Mouse (Mus musculus): Measurements from ENCODE around the gene Slc25a47. TPM values are rescaled to one million over a fixed set of nuclear protein-coding genes. Genes with fewer than 3 reads are reported as not detected.

The Slc25a47 gene
- polyA plus RNA-seq, 1 experiment from 2014 or later: 9.8 TPM

GRCm38 (mm10) chr12:108887077-108887476 lies 51.2 kb downstream of the Slc25a47 start:
- no peaks in the 10 kb centered on the region for H3K27me3 ChIP-seq (replicated peaks; ENCODE audit: control insufficient read depth, insufficient read depth, low read length)
- H3K27ac ChIP-seq (replicated peaks; ENCODE audit: low read depth, low read length): no peak overlapping the region
- ATAC-seq (ENCODE audit: low read depth) (no peak), DNase-seq (ENCODE audit: low spot score) (no peak)
- no peak overlapping the region for H3K4me3 ChIP-seq (ENCODE audit: low read depth, low read length)
- H3K4me2 ChIP-seq (ENCODE audit: low read depth, low read length): no peak overlapping the region
- H3K9me3 ChIP-seq (ENCODE audit: control insufficient read depth, low read length): no peaks in the 10 kb centered on the region
- H3K4me1 ChIP-seq (ENCODE audit: control insufficient read depth, insufficient read depth, low read length): no peaks in the 10 kb centered on the region
- no peak overlapping the region for H3K9ac ChIP-seq (ENCODE audit: low read depth, low read length)
- WGBS: 87% methylated on average over 4 of the region's 4 CpGs
- peaks cover 69% of the 10 kb centered on the region for H3K36me3 ChIP-seq (ENCODE audit: control insufficient read depth, insufficient read depth, low read length)

DNA sequence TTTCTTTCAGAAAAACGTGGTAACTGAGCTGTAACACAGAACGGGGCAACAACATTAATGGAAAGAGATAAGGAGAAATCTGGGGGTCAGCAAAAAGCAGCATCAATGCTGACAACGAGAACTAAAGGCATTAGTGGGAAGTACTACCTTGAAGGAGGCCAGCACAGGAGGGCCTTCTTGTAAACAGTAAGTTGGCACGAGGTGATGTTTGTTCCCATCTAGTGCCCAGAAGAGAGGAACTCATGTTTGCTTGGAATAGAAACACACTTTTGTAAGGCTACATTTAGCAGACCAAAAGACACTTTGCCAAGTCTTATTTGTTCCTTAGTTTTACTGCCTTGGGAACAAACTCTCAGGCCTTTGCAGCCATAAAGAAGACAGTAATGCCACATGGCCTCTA lies 52.8 kb downstream of the Slc25a47 start:
- 90% methylated on average over 4 of the region's 4 CpGs for WGBS
- DNase-seq (ENCODE audit: low spot score) (no peak), ATAC-seq (ENCODE audit: low read depth) (no peak)
- Histone ChIP-seq H3K27ac (replicated peaks; ENCODE audit: low read depth, low read length) (no peak overlapping the region), H3K4me3 (ENCODE audit: low read depth, low read length) (no peak overlapping the region), H3K4me2 (ENCODE audit: low read depth, low read length) (no peak overlapping the region), H3K9me3 (ENCODE audit: control insufficient read depth, low read length) (no peaks in the 10 kb centered on the region), H3K27me3 (replicated peaks; ENCODE audit: control insufficient read depth, insufficient read depth, low read length) (no peaks in the 10 kb centered on the region), H3K4me1 (ENCODE audit: control insufficient read depth, insufficient read depth, low read length) (peaks cover 9% of the 10 kb centered on the region; the same call in 1 of the 2 replicates), H3K36me3 (ENCODE audit: control insufficient read depth, insufficient read depth, low read length) (peaks cover 55% of the 10 kb centered on the region), H3K9ac (ENCODE audit: low read depth, low read length) (no peak overlapping the region)

DNA sequence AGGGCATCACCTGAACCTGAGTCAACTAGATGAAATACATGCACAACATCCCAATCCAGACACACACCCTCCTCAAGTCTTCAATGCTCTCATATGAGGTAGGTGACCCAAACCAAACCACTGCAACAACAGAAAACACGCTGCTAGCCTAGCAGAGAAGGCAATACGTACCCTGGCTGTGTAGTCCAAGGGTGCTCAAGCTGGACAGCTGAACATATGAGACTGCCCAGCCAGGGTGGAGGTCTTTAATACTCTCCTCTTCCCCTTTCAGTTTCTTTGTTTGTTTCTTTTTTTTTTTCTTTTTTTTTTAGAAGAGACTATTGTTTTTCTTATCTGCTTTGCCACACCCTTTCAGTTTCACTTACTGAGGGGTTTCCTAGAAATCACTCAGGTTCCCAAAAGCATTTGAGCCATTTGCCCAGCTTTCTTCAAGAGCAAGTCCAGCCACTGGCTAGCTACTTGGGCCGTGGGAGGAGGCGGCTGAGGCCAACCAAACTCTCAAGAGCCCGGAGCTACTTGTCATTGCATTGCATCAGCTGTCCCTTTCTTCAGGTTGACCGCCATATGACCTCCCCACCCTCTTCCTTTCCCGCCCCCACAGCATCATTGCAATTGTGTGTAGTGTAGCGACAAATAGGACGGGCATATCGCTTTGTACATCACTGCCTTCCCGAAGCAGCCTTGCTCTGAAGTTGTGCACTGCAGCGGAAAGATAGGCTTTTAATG lies 57.3 kb downstream of the Slc25a47 start, which contains the start of gene Wdr25:
Gene Wdr25 (plus strand): TSS at position 643 of the 726 bp plus-strand sequence.
- Histone ChIP-seq H3K36me3 (ENCODE audit: control insufficient read depth, insufficient read depth, low read length) (peaks cover 17% of the 10 kb centered on the region), H3K27me3 (replicated peaks; ENCODE audit: control insufficient read depth, insufficient read depth, low read length) (no peaks in the 10 kb centered on the region), H3K4me3 (ENCODE audit: low read depth, low read length) (peak within 1 kb of the TSS; percentile 82), H3K4me2 (ENCODE audit: low read depth, low read length) (peak within 1 kb of the TSS; percentile 87), H3K27ac (replicated peaks; ENCODE audit: low read depth, low read length) (no peak within 1 kb of the TSS; the same call in 1 of the 2 replicates), H3K9ac (ENCODE audit: low read depth, low read length) (peak within 1 kb of the TSS; percentile 80), H3K4me1 (ENCODE audit: control insufficient read depth, insufficient read depth, low read length) (peaks cover 9% of the 10 kb centered on the region; the same call in 1 of the 2 replicates), H3K9me3 (ENCODE audit: control insufficient read depth, low read length) (no peaks in the 10 kb centered on the region)
- WGBS: 22% methylated on average over 12 of the region's 12 CpGs
- DNase-seq (ENCODE audit: low spot score): no peak
- ATAC-seq (ENCODE audit: low read depth): no peak

DNA sequence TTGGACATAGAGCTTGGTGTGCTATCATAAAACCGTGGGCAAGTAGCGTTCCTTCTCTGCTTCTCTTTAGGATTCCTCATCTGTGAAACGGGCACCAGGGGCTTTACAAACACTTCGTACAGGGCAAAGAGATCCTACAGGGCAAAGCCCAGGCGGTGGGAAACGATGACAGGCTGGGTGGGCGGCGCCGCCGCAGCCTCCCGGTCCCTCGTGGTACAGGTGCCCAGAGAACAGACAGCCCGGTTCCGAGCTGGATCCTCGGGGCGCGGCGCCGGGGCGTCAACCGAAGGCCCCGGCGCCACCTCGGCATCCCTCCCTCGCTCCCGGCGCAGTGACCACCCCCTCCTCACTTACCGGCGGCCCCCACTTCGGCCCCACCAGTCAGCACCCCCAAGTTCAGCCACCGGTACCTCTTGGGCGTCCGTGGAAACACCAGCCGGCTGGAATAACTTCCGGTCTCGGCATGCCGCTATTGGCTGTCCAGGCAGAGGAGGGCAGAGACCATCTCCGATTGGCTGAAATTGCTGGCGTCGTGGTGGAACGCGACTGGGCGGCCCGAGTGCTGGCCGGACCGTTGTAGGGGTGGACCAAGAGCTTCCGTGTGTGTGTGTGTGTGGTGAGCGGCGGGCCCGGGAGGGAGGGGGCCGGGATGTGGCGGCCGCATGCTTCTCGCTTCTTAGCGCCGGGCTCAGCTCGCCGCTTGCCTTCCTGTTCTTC lies 58.0 kb downstream of the Slc25a47 start, which contains the start of gene Wars:
Gene Wars (minus strand): TSS at position 460 of the 717 bp plus-strand sequence.
- H3K4me3 ChIP-seq (ENCODE audit: low read depth, low read length): peak within 1 kb of the TSS; percentile 82
- peaks cover 9% of the 10 kb centered on the region; the same call in 1 of the 2 replicates for H3K4me1 ChIP-seq (ENCODE audit: control insufficient read depth, insufficient read depth, low read length)
- ATAC-seq (ENCODE audit: low read depth) (peak; percentile 100), DNase-seq (ENCODE audit: low spot score) (peak; percentile 98)
- no peaks in the 10 kb centered on the region for H3K27me3 ChIP-seq (replicated peaks; ENCODE audit: control insufficient read depth, insufficient read depth, low read length)
- H3K9me3 ChIP-seq (ENCODE audit: control insufficient read depth, low read length): no peaks in the 10 kb centered on the region
- H3K9ac ChIP-seq (ENCODE audit: low read depth, low read length): peak within 1 kb of the TSS; percentile 80
- WGBS: under 1% methylated on average over 35 of the region's 58 CpGs
- peaks cover 14% of the 10 kb centered on the region; the same call in 1 of the 2 replicates for H3K36me3 ChIP-seq (ENCODE audit: control insufficient read depth, insufficient read depth, low read length)
- peak within 1 kb of the TSS; percentile 87 for H3K4me2 ChIP-seq (ENCODE audit: low read depth, low read length)
- no peak within 1 kb of the TSS; the same call in 1 of the 2 replicates for H3K27ac ChIP-seq (replicated peaks; ENCODE audit: low read depth, low read length)

DNA sequence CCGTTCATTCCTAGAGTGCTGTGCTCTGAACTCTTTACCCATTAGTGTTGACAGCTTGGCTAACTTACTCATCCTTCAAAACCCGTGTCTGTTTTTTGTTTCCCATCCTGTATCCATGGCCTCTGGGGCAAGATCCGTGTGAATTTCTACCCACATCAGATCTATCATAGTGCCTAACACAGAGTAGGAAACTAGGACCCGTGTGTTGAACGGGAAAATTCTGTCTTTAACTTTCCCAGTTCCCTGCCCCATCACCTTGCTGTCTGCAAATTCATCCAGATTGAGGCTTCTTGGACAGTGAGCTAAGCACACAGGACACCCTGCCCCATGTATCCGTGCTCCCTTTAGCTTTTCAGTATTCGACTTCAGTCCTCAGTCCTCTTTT lies 58.6 kb downstream of the Slc25a47 start:
- no peak overlapping the region; the same call in 1 of the 2 replicates for H3K27ac ChIP-seq (replicated peaks; ENCODE audit: low read depth, low read length)

DNA sequence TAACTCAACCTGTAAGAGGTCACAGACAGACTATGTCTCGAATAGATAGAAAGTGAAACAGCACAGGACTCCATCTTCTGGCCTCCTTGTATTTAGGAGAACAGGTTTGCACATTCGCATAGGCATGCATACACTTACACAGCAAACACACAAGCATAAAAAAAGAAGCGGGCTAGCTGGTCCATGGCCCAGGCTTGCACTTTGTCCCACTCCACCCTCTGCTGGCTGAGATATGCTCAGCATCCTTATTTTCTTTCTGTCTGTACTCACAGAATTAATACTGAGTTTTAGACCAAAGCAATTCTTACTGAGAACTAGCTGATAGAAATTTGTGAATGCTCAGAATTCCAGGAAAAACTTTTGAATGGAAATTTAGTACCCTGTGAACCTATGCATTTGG lies 60.2 kb downstream of the Slc25a47 start:
- ATAC-seq (ENCODE audit: low read depth) (no peak), DNase-seq (ENCODE audit: low spot score) (no peak)
- no peaks in the 10 kb centered on the region for H3K27me3 ChIP-seq (replicated peaks; ENCODE audit: control insufficient read depth, insufficient read depth, low read length)
- peaks cover 3% of the 10 kb centered on the region; the same call in 1 of the 2 replicates for H3K36me3 ChIP-seq (ENCODE audit: control insufficient read depth, insufficient read depth, low read length)
- no peak overlapping the region for H3K9ac ChIP-seq (ENCODE audit: low read depth, low read length)
- H3K9me3 ChIP-seq (ENCODE audit: control insufficient read depth, low read length): no peaks in the 10 kb centered on the region
- no peak overlapping the region for H3K4me2 ChIP-seq (ENCODE audit: low read depth, low read length)
- H3K27ac ChIP-seq (replicated peaks; ENCODE audit: low read depth, low read length): no peak overlapping the region
- WGBS: 70% methylated on average over 3 of the region's 3 CpGs
- H3K4me3 ChIP-seq (ENCODE audit: low read depth, low read length): no peak overlapping the region
- peaks cover 9% of the 10 kb centered on the region; the same call in 1 of the 2 replicates for H3K4me1 ChIP-seq (ENCODE audit: control insufficient read depth, insufficient read depth, low read length)

More for the DNA sequence above, 58.6 kb downstream of the Slc25a47 start:
- Histone ChIP-seq H3K9me3 (ENCODE audit: control insufficient read depth, low read length) (no peaks in the 10 kb centered on the region), H3K4me3 (ENCODE audit: low read depth, low read length) (peak overlapping the region; percentile 82), H3K27me3 (replicated peaks; ENCODE audit: control insufficient read depth, insufficient read depth, low read length) (no peaks in the 10 kb centered on the region), H3K4me1 (ENCODE audit: control insufficient read depth, insufficient read depth, low read length) (peaks cover 9% of the 10 kb centered on the region; the same call in 1 of the 2 replicates), H3K4me2 (ENCODE audit: low read depth, low read length) (peak overlapping the region; percentile 87), H3K36me3 (ENCODE audit: control insufficient read depth, insufficient read depth, low read length) (peaks cover 13% of the 10 kb centered on the region; the same call in 1 of the 2 replicates), H3K9ac (ENCODE audit: low read depth, low read length) (peak overlapping the region; percentile 80)
- ATAC-seq (ENCODE audit: low read depth): peak; percentile 1; the same call in 1 of the 2 replicates
- no peak for DNase-seq (ENCODE audit: low spot score)
- 3% methylated on average over 7 of the region's 7 CpGs for WGBS

DNA sequence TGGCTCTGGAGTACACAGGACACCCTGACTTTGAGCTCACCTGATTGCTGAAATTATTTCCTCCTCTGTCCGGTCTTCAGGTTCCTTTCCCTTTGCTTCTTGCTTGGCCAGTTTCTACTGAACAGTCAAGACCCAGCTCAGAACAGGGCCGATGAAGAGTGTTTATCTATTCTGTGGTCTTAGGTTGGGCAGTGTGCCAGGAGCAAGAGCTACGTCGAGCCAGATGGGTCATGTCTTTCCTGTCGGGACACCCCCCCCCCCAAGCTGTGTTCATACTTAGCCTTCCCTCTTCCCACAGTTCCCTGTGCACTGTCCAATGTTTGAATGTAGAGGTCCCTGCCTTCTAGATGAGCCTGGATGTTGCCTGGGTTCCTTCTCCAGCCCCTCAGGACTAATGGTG lies 65.5 kb downstream of the Slc25a47 start:
- Histone ChIP-seq H3K36me3 (ENCODE audit: control insufficient read depth, insufficient read depth, low read length) (0 out of 2 replicates have a peak, but pooled peaks cover 3% of the 10 kb centered on the region), H3K4me1 (ENCODE audit: control insufficient read depth, insufficient read depth, low read length) (no peaks in the 10 kb centered on the region), H3K9me3 (ENCODE audit: control insufficient read depth, low read length) (no peaks in the 10 kb centered on the region), H3K4me3 (ENCODE audit: low read depth, low read length) (no peak overlapping the region), H3K27me3 (replicated peaks; ENCODE audit: control insufficient read depth, insufficient read depth, low read length) (no peaks in the 10 kb centered on the region), H3K27ac (replicated peaks; ENCODE audit: low read depth, low read length) (no peak overlapping the region), H3K4me2 (ENCODE audit: low read depth, low read length) (no peak overlapping the region), H3K9ac (ENCODE audit: low read depth, low read length) (no peak overlapping the region)
- DNase-seq (ENCODE audit: low spot score) (no peak), ATAC-seq (ENCODE audit: low read depth) (no peak)
- WGBS: 64% methylated on average over 5 of the region's 5 CpGs

GRCm38 (mm10) chr12:108902940-108903339 lies 67.1 kb downstream of the Slc25a47 start:
- no peak overlapping the region for H3K4me2 ChIP-seq (ENCODE audit: low read depth, low read length)
- 21% methylated on average over 8 of the region's 8 CpGs for WGBS

More at GRCm38 (mm10) chr12:108902940-108903339, 67.1 kb downstream of the Slc25a47 start:
- Histone ChIP-seq H3K36me3 (ENCODE audit: control insufficient read depth, insufficient read depth, low read length) (0 out of 2 replicates have a peak, but pooled peaks cover 3% of the 10 kb centered on the region), H3K9me3 (ENCODE audit: control insufficient read depth, low read length) (no peaks in the 10 kb centered on the region), H3K9ac (ENCODE audit: low read depth, low read length) (no peak overlapping the region), H3K27ac (replicated peaks; ENCODE audit: low read depth, low read length) (no peak overlapping the region), H3K4me3 (ENCODE audit: low read depth, low read length) (no peak overlapping the region), H3K27me3 (replicated peaks; ENCODE audit: control insufficient read depth, insufficient read depth, low read length) (peaks cover 4% of the 10 kb centered on the region; the same call in 1 of the 2 replicates), H3K4me1 (ENCODE audit: control insufficient read depth, insufficient read depth, low read length) (peaks cover 5% of the 10 kb centered on the region; the same call in 1 of the 2 replicates)
- peak; percentile 58 for DNase-seq (ENCODE audit: low spot score)
- peak; percentile 48; the same call in 1 of the 2 replicates for ATAC-seq (ENCODE audit: low read depth)
